Mouse (Mus musculus) kidney, adult 2 months (tissue): ENCODE data around the gene Necab2. TPM values are rescaled to one million over a fixed set of nuclear protein-coding genes. Genes with fewer than 3 reads are reported as not detected.

Experiments
- DNase-seq: peaks from one replicate; pipeline ENCODE4 v3.0.0; 2021
- H3K27ac ChIP-seq: fragments of 200-500 bp; 2 replicates; pipeline ENCODE4 v1.5.1; 2012; ENCODE audit warnings: low read depth, low read length, control low read depth, inconsistent platforms; ENCODE audit not compliant: insufficient read depth
- H3K27me3 ChIP-seq: fragments of 200-500 bp; replicated peaks from 2 replicates; pipeline ENCODE4 v1.6.1; 2012; ENCODE audit warnings: mild to moderate bottlenecking, moderate library complexity, low read length, inconsistent platforms; ENCODE audit not compliant: control insufficient read depth, insufficient read depth
- H3K36me3 ChIP-seq: fragments of 200-500 bp; 2 replicates; pipeline ENCODE4 v1.6.1; 2012; ENCODE audit warnings: mild to moderate bottlenecking, moderate library complexity, low read length, inconsistent platforms; ENCODE audit not compliant: control insufficient read depth, insufficient read depth
- H3K4me1 ChIP-seq: fragments of 200-500 bp; 2 replicates; pipeline ENCODE4 v1.6.1; 2011; ENCODE audit warnings: low read length; ENCODE audit not compliant: control insufficient read depth, insufficient read depth
- H3K4me3 ChIP-seq: fragments of 200-500 bp; 2 replicates; pipeline ENCODE4 v1.5.1; 2011; ENCODE audit warnings: mild to moderate bottlenecking, low read depth, low read length, control low read depth; ENCODE audit not compliant: insufficient read depth
- CTCF ChIP-seq: fragments of 200-500 bp; conservative IDR thresholded peaks from 2 replicates; pipeline ENCODE4 v1.5.1; 2011; ENCODE audit warnings: low read depth, mild to moderate bottlenecking, control low read depth, low read length, moderate library complexity, mixed read lengths; ENCODE audit not compliant: insufficient read depth, insufficient read length
- POLR2A ChIP-seq: fragments of 200-500 bp; IDR thresholded peaks from one replicate; pipeline ENCODE4 v1.6.1; 2011; ENCODE audit warnings: low read depth, low read length, control low read depth
- WGBS: fragments of 180-500 bp; shearing (Covaris S2); methylation state at CpG from one replicate; pipeline ENCODE4 v1.1.7; 2018; 5-methylcytosine and 5-hydroxymethylcytosine counted together
- polyA plus RNA-seq: library from polyadenylated mRNA; depleted of rRNA; stranded (reverse); fragments of >200 nt; gene quantifications from 2 replicates; pipeline ENCODE4 v1.2.3, GENCODE M21; 2012

Necab2 gene
- polyA plus RNA-seq, 1 experiment = 0.11 TPM

GRCm38 (mm10) chr8:119466794-119467193 is 20.3 kb downstream of the Necab2 start:
- Histone ChIP-seq H3K4me3 (no peak overlapping the region), H3K4me1 (no peaks in the 10 kb centered on the region), H3K27ac (no peak overlapping the region), H3K36me3 (no peaks in the 10 kb centered on the region), H3K27me3 (no peaks in the 10 kb centered on the region)
- TF ChIP-seq CTCF = no peak
- TF ChIP-seq POLR2A = no peak
- DNase-seq = no peak
- WGBS = 78% methylated on average over 10 of the region's 10 CpGs

- TF ChIP-seq POLR2A = no peak
- no peak for TF ChIP-seq CTCF
- H3K36me3 ChIP-seq = no peaks in the 10 kb centered on the region
- WGBS = 84% methylated on average over 8 of the region's 8 CpGs
- H3K27me3 ChIP-seq = no peaks in the 10 kb centered on the region
- H3K27ac ChIP-seq = no peak overlapping the region
- DNase-seq = no peak
- H3K4me1 ChIP-seq = no peaks in the 10 kb centered on the region
- H3K4me3 ChIP-seq = no peak overlapping the region
These were observed 21.6 kb downstream of the Necab2 start for GRCm38 (mm10) chr8:119468091-119468490.

GRCm38 (mm10) chr8:119478684-119479083 is 32.2 kb downstream of the Necab2 start:
- no peak overlapping the region for H3K4me3 ChIP-seq
- no peaks in the 10 kb centered on the region for H3K4me1 ChIP-seq
- H3K36me3 ChIP-seq = no peaks in the 10 kb centered on the region
- H3K27ac ChIP-seq = no peak overlapping the region
- TF ChIP-seq POLR2A (no peak), CTCF (no peak)
- 22% methylated on average over 5 of the region's 5 CpGs for whole genome bisulfite sequencing
- DNase-seq = no peak
- H3K27me3 ChIP-seq = no peaks in the 10 kb centered on the region

DNA sequence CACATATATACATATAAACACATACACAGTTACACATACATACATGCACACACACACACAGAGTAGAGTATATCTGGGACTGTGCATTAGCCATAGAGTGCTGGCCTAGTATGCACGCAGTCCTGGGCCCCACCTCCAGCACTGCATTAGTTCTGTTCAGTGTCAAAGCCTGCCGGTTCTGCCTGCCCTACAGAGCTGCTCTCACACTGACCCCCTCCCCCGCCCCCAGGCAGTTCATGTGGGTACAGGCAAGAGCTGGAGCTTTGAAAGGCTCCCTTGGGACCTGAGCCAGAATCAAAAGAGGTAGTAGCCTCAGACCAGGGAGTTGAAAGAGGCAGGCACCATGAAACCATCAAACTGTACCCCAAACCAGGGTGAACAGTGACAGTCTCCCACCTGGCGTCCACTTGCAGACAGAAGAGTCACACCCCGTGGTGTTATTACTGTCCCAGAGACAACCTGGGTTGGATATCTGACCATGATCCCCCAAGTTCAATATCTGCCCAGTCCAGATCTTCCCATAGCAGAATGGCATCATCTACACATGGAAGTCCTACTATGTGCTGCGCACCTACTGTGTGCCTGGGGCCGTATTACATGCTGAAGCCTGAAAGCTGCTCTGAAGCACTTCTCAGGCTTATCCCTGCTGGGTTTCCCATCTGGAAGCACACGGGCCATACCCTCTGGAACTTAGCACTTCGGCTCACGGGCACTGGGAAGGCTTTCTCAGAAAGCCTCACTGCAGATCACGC is 37.8 kb downstream of the Necab2 start:
- Histone ChIP-seq H3K4me3 (no peak overlapping the region), H3K27ac (no peak overlapping the region), H3K27me3 (no peaks in the 10 kb centered on the region), H3K4me1 (no peaks in the 10 kb centered on the region), H3K36me3 (no peaks in the 10 kb centered on the region)
- DNase-seq = no peak
- 85% methylated on average over 11 of the region's 11 CpGs for WGBS
- no peak for TF ChIP-seq CTCF
- no peak for TF ChIP-seq POLR2A

GRCm38 (mm10) chr8:119487093-119487492 is 40.6 kb downstream of the Necab2 start:
- Histone ChIP-seq H3K4me1 (peaks cover 7% of the 10 kb centered on the region), H3K36me3 (no peaks in the 10 kb centered on the region), H3K4me3 (no peak overlapping the region), H3K27ac (no peak overlapping the region), H3K27me3 (no peaks in the 10 kb centered on the region)
- peak; percentile 18 for DNase-seq
- WGBS = 74% methylated on average over 7 of the region's 7 CpGs
- TF ChIP-seq CTCF = no peak

DNA sequence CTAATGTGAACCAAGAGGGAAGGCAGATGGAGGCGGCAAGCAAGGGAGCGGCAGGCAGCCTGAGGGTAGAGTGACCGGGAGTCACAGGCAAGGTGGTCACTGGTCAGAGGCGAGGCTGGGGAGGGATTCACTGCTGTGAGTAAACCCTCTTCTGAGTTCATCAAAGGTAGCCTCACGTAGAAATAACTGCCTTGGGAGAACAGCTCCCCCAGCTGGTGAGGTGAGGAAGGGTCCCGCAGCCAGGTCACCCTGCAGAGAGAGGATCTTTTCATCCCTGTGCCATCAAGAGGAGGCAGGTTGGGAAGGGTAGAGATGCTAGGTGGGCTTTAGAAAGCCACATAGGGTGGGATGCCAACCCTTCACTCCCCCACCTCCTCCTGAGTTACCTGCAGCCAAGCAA is 50.3 kb downstream of the Necab2 start:
- no peak overlapping the region for H3K27ac ChIP-seq
- no peaks in the 10 kb centered on the region for H3K36me3 ChIP-seq
- DNase-seq = peak; percentile 46
- 26% methylated on average over 6 of the region's 6 CpGs for whole genome bisulfite sequencing
- H3K27me3 ChIP-seq = no peaks in the 10 kb centered on the region
- no peaks in the 10 kb centered on the region for H3K4me1 ChIP-seq
- H3K4me3 ChIP-seq = no peak overlapping the region
- TF ChIP-seq POLR2A (no peak), CTCF (peak; percentile 86)

GRCm38 (mm10) chr8:119499836-119500235 is 53.3 kb downstream of the Necab2 start:
- TF ChIP-seq POLR2A = no peak
- TF ChIP-seq CTCF = no peak
- H3K36me3 ChIP-seq = no peaks in the 10 kb centered on the region
- no peak for DNase-seq
- no peak overlapping the region for H3K27ac ChIP-seq
- H3K27me3 ChIP-seq = no peaks in the 10 kb centered on the region
- no peak overlapping the region for H3K4me3 ChIP-seq
- no peaks in the 10 kb centered on the region for H3K4me1 ChIP-seq
- WGBS = 87% methylated on average over 2 of the region's 2 CpGs
